Mouse (Mus musculus) embryonic stem cell, embryonic (primary cell): ENCODE data around the gene Nrbp1.

Experiments used
- CTCF ChIA-PET, 4 experiments: fragments of 300-600 bp in 2 of 4; fragments of 350-600 bp in 2 of 4; sonication (Branson Sonifier 250); formaldehyde crosslinking; loops; one replicate each; lab custom pipeline; 2022; ENCODE audit warnings: inconsistent platforms in 2 of 4; lab: Charles Lee
- POLR2A ChIA-PET, 4 experiments: fragments of 300-600 bp in 2 of 4; fragments of 350-600 bp in 2 of 4; sonication (Branson Sonifier 250); formaldehyde crosslinking; loops; one replicate each; lab custom pipeline; 2022; ENCODE audit warnings: antibody characterized with exemption in 4 of 4, inconsistent platforms in 1 of 4; lab: Charles Lee

Gene Nrbp1

DNA sequence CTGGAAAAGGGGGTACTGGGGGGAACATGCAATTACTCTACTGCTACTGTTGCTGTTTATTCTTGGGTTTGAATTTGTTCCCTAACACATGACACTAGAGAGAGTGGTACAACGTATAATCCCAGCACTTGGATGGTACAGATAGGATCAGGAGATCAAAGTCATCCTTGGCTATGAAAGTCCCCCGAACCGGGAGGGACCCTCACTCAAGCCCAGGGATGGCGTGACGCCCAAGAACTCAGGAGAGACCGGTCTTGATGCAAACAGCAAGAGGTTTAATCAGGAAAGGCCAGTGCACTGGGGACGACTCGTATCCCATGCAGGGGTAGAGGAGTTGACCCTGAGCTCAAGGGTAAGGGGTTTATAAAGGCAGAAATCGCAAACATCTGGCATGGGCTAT is 18.0 kb upstream of the Nrbp1 start:
- CTCF ChIA-PET = no interaction called here

DNA sequence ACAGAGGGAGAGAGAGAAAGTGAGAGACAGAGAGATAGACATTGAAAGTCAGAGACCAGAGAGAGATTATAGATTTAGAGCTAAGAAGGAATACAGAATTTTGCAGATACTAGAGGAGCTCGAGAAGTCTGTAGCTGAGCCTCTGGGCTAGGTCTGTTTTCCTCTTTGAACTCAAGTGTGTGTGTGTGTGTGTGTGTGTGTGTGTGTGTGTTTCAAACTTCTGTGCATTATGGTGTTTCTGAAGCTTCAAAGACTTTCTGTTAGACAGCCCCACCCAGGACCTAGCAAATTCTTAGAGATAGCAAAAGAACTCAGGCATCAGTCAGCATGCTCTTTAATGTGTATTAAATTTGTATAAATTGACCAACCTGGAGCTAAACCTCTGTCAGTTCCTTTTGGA is 14.0 kb upstream of the Nrbp1 start:
- POLR2A ChIA-PET = interaction anchor here in 2 of 4 experiments (0.6 to 1.8 kb wide), 3 partner anchors 14 to 102 kb away, joined by 3 to 6 read pairs (median 3); partner anchors contain the start of genes Gm9970 (in 1 of the 2) and Nrbp1 (in 1 of the 2)
- CTCF ChIA-PET = interaction anchor here in 2 of 4 experiments (0.6 to 0.8 kb wide), 4 partner anchors 41 to 336 kb away, joined by 3 to 7 read pairs (median 4); no protein-coding TSS in a partner anchor

More for the DNA sequence above, 18.0 kb upstream of the Nrbp1 start:
- POLR2A ChIA-PET = interaction anchor here in 1 of 4 experiments (1.8 to 2.2 kb wide), 2 partner anchors 30 to 48 kb away, joined by 3 to 6 read pairs; no protein-coding TSS in a partner anchor

DNA sequence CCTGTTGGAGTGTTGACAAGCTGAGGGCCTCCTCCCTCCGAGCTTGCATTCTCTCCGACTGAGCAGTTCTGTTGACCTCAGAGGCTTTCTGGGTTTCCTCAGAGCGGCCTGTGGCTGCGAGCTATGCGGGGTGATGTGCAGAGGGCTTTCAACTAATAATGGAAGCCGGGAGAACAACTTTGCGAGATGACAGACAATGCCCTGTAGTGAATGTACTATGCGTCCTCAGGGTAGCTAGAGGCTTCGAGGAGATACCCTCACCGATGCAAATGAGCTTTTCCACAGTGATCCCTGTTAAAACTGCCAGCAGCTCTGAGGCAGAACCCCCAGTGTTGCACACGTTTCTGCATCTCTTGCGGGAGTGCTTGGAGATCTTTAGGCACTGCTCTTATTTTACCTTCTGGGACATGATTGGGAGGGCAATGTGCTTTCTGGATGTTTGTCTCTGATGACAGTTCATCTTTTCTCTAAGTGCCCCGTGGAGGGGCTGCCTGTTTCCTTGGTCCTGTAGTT is 914 bp downstream of the Nrbp1 start:
- ChIA-PET POLR2A (interaction anchor here (0.5 to 3.0 kb wide), 26 partner anchors 9 to 1183 kb away, joined by 3 to 30 read pairs (median 3); partner anchors contain the start of genes Krtcap3 (in 2 of the 4), Ppm1g (in 2 of the 4), Adgrf3 (in 1 of the 4) and Atraid (in 1 of the 4)), CTCF (interaction anchor here in 2 of 4 experiments (0.6 to 1.6 kb wide), 5 partner anchors 12 to 193 kb away, joined by 3 to 9 read pairs (median 5); partner anchors contain the start of genes Atraid (in 1 of the 2) and Ppm1g (in 1 of the 2))

DNA sequence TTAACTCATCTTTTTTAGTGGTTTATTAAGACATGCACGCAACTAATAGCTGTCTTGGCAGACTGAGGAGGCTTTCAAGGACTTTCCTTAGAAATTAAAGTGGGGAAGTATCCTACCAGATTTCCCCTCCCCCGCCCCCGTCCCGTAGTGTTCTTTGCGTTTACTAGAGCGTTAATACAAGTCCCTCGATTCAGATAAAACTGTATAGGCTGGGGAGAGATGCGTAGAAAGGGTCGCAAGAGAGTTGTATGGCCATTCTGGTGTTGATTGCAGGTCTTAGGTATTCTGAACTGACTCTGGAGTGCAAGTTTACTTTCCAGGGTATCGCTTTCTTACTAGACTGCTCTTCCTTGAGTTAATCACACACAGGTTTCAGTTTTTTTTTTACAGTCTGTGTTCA is 1.5 kb downstream of the Nrbp1 start:
- CTCF ChIA-PET = interaction anchor here in 1 of 4 experiments (1.4 to 1.6 kb wide), 3 partner anchors 11 to 86 kb away, joined by 3 to 9 read pairs (median 6); partner anchors contain the start of gene Ppm1g

DNA sequence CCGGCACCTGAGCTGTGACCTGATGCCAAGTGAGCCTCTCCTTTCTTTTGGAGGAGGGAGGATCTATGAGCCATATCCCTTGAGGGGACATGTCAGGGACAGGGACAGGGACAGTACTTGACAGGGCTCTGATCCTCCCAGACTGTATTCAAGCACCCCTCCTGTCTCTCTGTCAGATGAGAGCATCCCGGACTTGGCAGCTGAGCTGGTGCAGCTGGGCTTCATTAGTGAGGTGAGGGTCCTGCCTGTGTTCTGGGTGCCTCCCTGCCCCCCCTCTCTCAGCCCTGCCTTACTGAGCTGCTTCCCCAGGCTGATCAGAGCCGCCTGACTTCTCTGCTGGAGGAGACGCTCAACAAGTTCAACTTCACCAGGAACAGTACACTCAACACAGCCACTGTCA is 10.1 kb downstream of the Nrbp1 start:
- CTCF ChIA-PET = interaction anchor here in 1 of 4 experiments (0.7 kb wide), 1 partner anchor 346 kb away, joined by 3 read pairs; the partner anchor contains the start of gene Mrpl33
- POLR2A ChIA-PET = interaction anchor here in 3 of 4 experiments (0.8 to 5.8 kb wide), 8 partner anchors 8 to 157 kb away, joined by 3 to 30 read pairs (median 4); partner anchors contain the start of genes Gm9970 (in 2 of the 3), Nrbp1 (in 2 of the 3), Gm29609 (in 1 of the 3) and Gtf3c2 (in 1 of the 3)

More for the DNA sequence above, 1.5 kb downstream of the Nrbp1 start:
- POLR2A ChIA-PET = interaction anchor here (0.5 to 3.0 kb wide), 15 partner anchors 9 to 1263 kb away, joined by 3 to 30 read pairs (median 4); partner anchors contain the start of genes Krtcap3 (in 2 of the 4), Atraid (in 1 of the 4), Eif2b4 (in 1 of the 4) and Mpv17 (in 1 of the 4)

DNA sequence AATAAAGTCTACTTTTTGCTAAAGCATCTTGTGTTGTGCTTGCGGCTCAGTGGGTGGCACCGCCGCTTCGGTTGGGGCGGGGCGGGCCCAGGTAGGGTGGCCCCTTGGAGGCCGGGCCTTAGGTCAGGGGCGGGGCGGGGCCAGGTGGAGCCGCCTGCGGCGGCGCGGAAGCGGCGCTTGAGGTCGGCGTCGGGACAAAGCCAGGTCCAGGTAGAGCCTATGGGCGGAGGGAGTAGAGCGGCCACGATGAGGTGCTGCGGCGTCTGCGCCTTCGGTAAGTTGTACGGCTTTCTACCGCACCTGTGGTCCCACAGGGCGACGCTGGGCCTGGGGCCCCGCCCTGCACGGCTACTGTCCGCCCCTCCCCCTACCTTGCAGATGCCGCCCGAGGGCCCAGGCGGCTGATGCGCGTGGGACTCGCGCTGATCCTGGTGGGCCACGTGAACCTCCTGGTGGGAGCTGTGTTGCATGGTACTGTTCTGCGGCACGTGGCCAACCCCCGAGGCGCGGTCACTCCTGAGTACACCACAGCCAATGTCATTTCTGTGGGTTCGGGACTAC is 11.0 kb downstream of the Nrbp1 start, which contains the start of gene Krtcap3:
Gene Krtcap3 (plus strand): TSS at position 151 of the 561 bp plus-strand sequence.
- ChIA-PET CTCF (no interaction called here), POLR2A (interaction anchor here in 3 of 4 experiments (0.7 to 5.8 kb wide), 9 partner anchors 8 to 71 kb away, joined by 3 to 30 read pairs (median 4); partner anchors contain the start of genes Gm9970 (in 2 of the 3), Nrbp1 (in 2 of the 3), Gm29609 (in 1 of the 3) and Gtf3c2 (in 1 of the 3))

DNA sequence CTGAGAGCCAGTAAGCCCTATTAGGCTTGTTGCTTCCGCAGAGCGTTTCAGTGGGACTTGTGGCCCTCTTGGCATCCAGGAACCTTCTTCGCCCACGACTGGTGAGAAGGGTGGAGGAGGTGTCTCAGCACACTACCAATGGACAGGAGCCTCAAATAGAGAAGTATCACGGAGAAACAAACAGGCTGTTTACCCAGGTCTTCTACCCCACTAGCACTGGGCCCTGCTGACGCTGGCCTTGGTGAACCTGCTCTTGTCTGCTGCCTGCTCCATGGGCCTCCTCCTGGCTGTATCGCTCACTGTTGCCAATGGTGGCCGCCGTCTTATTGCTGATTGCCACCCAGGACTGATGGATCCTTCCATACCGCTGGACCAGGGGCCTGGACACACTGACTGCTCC is 11.5 kb downstream of the Nrbp1 start:
- CTCF ChIA-PET = interaction anchor here in 1 of 4 experiments (1.2 to 1.8 kb wide), 2 partner anchors 9 to 11 kb away, joined by 3 to 6 read pairs; partner anchors contain the start of genes Gm9970 and Nrbp1
- POLR2A ChIA-PET = interaction anchor here in 2 of 4 experiments (0.7 to 5.8 kb wide), 10 partner anchors 8 to 125 kb away, joined by 3 to 30 read pairs (median 4); partner anchors contain the start of genes Gm9970 (in 2 of the 2) and Nrbp1 (in 2 of the 2)

GRCm38 (mm10) chr5:31252795-31253545 is 12.3 kb downstream of the Nrbp1 start:
- POLR2A ChIA-PET = interaction anchor here in 3 of 4 experiments (0.6 to 5.8 kb wide), 11 partner anchors 9 to 202 kb away, joined by 3 to 30 read pairs (median 5); partner anchors contain the start of genes Gm9970 (in 2 of the 3) and Nrbp1 (in 2 of the 3)
- CTCF ChIA-PET = interaction anchor here in 1 of 4 experiments (1.2 to 1.8 kb wide), 5 partner anchors 9 to 75 kb away, joined by 3 to 6 read pairs (median 4); partner anchors contain the start of genes Gm9970 and Nrbp1

DNA sequence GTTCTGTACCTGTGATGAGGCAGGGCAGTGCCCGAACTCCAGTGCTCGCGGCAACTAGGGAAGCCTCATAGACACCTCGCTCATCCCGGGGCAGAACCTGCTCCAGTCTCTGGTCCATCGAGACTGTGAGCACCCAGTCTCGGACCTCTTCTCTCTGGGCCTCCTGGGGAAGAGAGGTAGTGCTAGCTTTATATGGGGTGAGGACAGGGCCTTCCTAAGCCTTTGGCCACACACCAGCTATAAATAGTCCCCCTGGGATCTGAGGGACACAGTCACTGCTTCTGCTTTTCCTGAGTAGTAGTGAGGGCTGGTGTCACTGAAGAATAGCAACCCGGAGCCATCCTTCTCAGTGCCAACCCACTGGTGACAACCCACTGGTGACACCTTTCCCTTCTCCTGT is 13.1 kb downstream of the Nrbp1 start:
- ChIA-PET POLR2A (interaction anchor here in 2 of 4 experiments (1.3 to 5.8 kb wide), 4 partner anchors 12 to 32 kb away, joined by 5 to 30 read pairs (median 16); partner anchors contain the start of genes Gm9970 (in 2 of the 2) and Nrbp1 (in 2 of the 2)), CTCF (interaction anchor here in 1 of 4 experiments (1.2 to 1.8 kb wide), 4 partner anchors 8 to 74 kb away, joined by 3 to 6 read pairs (median 4); partner anchors contain the start of genes Gm9970 and Nrbp1)

DNA sequence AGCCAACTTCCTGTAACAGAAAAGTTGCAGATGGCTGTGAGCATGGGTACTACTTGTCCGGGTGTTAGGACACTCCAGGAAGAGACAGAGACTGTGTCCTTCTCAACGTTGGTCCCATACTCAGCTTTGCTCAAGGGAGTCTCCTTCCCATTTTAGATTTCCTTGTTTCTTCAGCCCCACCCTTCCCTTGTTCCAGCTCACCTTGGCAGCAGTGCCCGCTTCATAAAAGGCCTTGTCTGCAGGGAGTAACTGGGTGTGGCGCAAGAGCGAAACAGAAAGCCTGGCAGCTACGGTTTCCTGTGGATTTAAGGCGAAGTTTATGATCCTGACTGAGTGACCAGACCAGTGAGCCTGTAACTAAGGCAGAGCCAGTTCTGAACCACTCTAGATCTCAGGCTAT is 13.8 kb downstream of the Nrbp1 start:
- ChIA-PET POLR2A (interaction anchor here in 1 of 4 experiments (1.4 to 5.8 kb wide), 2 partner anchors 13 to 33 kb away, joined by 3 to 30 read pairs; partner anchors contain the start of genes Gm9970 and Nrbp1), CTCF (interaction anchor here in 1 of 4 experiments (1.5 kb wide), 1 partner anchor 74 kb away, joined by 4 read pairs; no protein-coding TSS in a partner anchor)

DNA sequence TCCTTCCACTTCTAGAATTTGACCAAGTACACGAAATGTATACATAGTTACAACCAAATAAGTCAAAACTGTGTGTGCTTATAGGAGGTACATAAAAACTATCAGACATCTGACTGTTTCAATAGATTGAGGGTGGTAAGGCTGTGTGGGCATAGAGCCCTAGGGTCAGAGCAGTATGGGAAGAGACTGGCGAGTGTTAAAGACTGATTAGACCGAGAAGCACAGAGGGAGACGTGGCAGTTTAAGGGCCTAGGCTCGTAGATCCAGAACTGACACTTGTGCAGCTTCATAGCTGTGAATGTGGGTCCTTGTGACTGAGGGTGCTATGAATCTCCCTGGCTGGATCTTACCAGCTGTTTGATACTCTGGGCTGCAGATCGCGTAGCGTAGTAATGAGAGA is 14.2 kb downstream of the Nrbp1 start:
- ChIA-PET POLR2A (interaction anchor here in 1 of 4 experiments (1.4 to 5.8 kb wide), 2 partner anchors 14 to 34 kb away, joined by 3 to 30 read pairs; partner anchors contain the start of genes Gm9970 and Nrbp1), CTCF (no interaction called here)

GRCm38 (mm10) chr5:31255381-31255780 is 14.7 kb downstream of the Nrbp1 start:
- ChIA-PET POLR2A (interaction anchor here in 3 of 4 experiments (0.5 to 1.4 kb wide), 5 partner anchors 34 to 294 kb away, joined by 3 to 4 read pairs (median 3); no protein-coding TSS in a partner anchor), CTCF (interaction anchor here in 1 of 4 experiments (0.6 kb wide), 1 partner anchor 1048 kb away, joined by 7 read pairs; no protein-coding TSS in a partner anchor)

DNA sequence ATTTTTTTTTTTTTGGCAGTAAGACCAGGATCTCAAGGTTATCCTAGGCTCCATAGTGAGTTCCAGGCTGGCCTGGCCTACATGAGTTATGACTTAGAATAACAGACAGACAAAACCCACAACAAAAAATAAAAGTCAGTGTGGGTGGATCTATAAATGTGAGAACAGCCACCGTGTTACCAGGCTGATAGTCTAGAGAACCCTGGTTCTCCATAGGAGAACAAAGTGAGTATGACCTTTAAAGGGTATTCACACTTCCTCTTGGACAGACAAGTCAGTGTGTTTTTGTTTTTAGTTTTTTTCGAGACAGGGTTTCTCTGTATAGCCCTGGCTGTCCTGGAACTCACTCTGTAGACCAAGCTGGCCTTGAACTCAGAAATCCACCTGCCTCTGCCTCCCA is 15.3 kb downstream of the Nrbp1 start:
- CTCF ChIA-PET = interaction anchor here in 1 of 4 experiments (0.6 kb wide), 1 partner anchor 1048 kb away, joined by 7 read pairs; no protein-coding TSS in a partner anchor
- POLR2A ChIA-PET = interaction anchor here in 3 of 4 experiments (0.5 to 1.4 kb wide), 5 partner anchors 35 to 293 kb away, joined by 3 to 4 read pairs (median 3); no protein-coding TSS in a partner anchor

DNA sequence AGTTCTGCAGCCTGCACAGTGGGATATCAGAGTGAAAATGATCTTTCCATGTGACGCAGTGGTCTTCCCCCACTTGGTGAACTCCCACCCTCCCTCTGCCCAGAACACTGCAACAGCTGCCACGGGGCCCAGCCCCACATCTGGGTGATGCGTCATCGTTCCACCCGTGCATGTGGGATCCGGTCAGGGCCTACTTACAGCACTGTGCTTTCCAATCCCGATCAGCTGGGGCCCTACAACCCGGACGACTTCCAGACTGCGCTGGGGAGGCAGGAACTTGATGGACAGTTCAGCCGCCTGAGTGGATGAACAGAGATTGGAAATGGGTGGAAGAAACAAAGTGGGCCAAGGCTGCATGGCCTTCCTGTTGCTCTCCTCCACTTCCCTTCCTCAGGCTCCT is 17.0 kb downstream of the Nrbp1 start:
- ChIA-PET CTCF (interaction anchor here in 2 of 4 experiments (0.5 to 1.3 kb wide), 3 partner anchors 44 to 78 kb away, joined by 3 to 8 read pairs (median 4); partner anchors contain the start of genes Gm29609 (in 1 of the 2) and Gtf3c2 (in 1 of the 2)), POLR2A (interaction anchor here in 1 of 4 experiments (0.6 to 1.3 kb wide), 4 partner anchors 11 to 743 kb away, joined by 3 read pairs; no protein-coding TSS in a partner anchor)

DNA sequence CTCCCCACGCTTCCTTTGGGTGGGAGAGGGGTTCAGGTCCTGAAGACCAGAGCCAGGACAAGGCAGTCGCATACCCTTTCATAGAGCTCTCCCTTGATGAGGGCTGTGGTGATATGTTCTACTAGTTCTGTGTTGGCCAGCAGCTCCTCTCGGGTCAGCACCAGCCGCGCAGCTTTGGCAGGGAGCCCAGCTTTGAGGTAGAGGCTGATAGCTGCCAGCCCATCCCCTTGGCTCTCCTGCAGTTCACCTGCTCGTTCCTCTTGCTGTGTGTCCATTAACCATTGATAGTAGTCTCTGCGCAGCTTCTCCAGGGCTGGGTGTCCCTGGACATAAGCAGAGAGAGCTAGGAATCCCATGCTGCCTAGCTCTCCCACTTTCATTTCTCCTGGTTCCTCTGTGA is 25.4 kb downstream of the Nrbp1 start:
- POLR2A ChIA-PET = interaction anchor here in 1 of 4 experiments (1.6 kb wide), 1 partner anchor 45 kb away, joined by 5 read pairs; the partner anchor contains the start of gene Ppm1g
- CTCF ChIA-PET = no interaction called here

- ChIA-PET POLR2A (interaction anchor here in 1 of 4 experiments (1.6 kb wide), 1 partner anchor 46 kb away, joined by 5 read pairs; the partner anchor contains the start of gene Ppm1g), CTCF (interaction anchor here in 1 of 4 experiments (0.6 kb wide), 1 partner anchor 217 kb away, joined by 11 read pairs; no protein-coding TSS in a partner anchor)
Measured at GRCm38 (mm10) chr5:31267686-31268085, 27.0 kb downstream of the Nrbp1 start.
